9 mouse cellular contexts compared by ENCODE assay signal in genomic region chr13:54073066-54073465, GRCm38 (mm10). TPM values are rescaled to one million over a fixed set of nuclear protein-coding genes. Genes with fewer than 3 reads are reported as not detected.
DNase-seq lines count a peak whose midpoint lies in the region; ATAC-seq and TF ChIP-seq lines count a peak whose summit lies in the region.
"Had no signal": no experiment of that assay in that cellular context is flagged by ENCODE, and none has a peak within 500 bp of the region (broad histone marks: within the 10 kb centered on the region; RNA-seq: fewer than 3 reads in every experiment).

No protein-coding gene starts in this region.

- H3K36me3 ChIP-seq in kidney, embryonic 16.5 days (ENCODE audit: insufficient read depth, low read length): peaks cover 3% of the 10 kb centered on the region; the same call in 1 of the 2 replicates
- H3K36me3 ChIP-seq in midbrain, embryonic 12.5 days: no peaks in the 10 kb centered on the region
- H3K36me3 ChIP-seq in thymus, adult 2 months (ENCODE audit: control insufficient read depth, insufficient read depth, low read length): no peaks in the 10 kb centered on the region

- WGBS in kidney, embryonic 16.5 days: 14% methylated on average over 1 of the region's 1 CpGs
- 70% methylated on average over 1 of the region's 1 CpGs for WGBS in midbrain, embryonic 12.5 days
- WGBS in thymus, adult 2 months: 0% methylated on average over 1 of the region's 1 CpGs

- peak overlapping the region; percentile 70 for H3K4me2 ChIP-seq in kidney, embryonic 16.5 days (replicated peaks; ENCODE audit: low read depth, low read length)
- peak overlapping the region; percentile 57 for H3K4me2 ChIP-seq in midbrain, embryonic 12.5 days (replicated peaks)

- ATAC-seq in kidney, embryonic 16.5 days (ENCODE audit: low FRiP score, low TSS enrichment): no peak
- ATAC-seq in midbrain, embryonic 12.5 days (ENCODE audit: low FRiP score, low read depth): no peak

- H3K4me3 ChIP-seq in kidney, embryonic 16.5 days (ENCODE audit: low read length): peak overlapping the region; percentile 83
- H3K4me3 ChIP-seq in midbrain, embryonic 12.5 days: peak overlapping the region; percentile 75
- no peak overlapping the region for H3K4me3 ChIP-seq in thymus, adult 2 months (ENCODE audit: control insufficient read depth, insufficient read depth, low read length)

- no peaks in the 10 kb centered on the region for H3K9me3 ChIP-seq in kidney, embryonic 16.5 days (ENCODE audit: low read length)
- H3K9me3 ChIP-seq in midbrain, embryonic 12.5 days: no peaks in the 10 kb centered on the region

- H3K27ac ChIP-seq in kidney, embryonic 16.5 days (ENCODE audit: low read length): peak overlapping the region; percentile 84
- no peak overlapping the region for H3K27ac ChIP-seq in midbrain, embryonic 12.5 days (replicated peaks)
- no peak overlapping the region for H3K27ac ChIP-seq in thymus, adult 2 months (ENCODE audit: control insufficient read depth, insufficient read depth, low read length)

- no peak for TF ChIP-seq POLR2A in thymus, adult 2 months (IDR thresholded peaks at IDR 0.05; ENCODE audit: control insufficient read depth, extremely low read depth, insufficient read depth, low read length, poor library complexity)

- H3K9ac ChIP-seq in kidney, embryonic 16.5 days (replicated peaks; ENCODE audit: low read length): peak overlapping the region; percentile 91; the same call in 1 of the 2 replicates
- H3K9ac ChIP-seq in midbrain, embryonic 12.5 days (replicated peaks): peak overlapping the region; percentile 72; the same call in 1 of the 2 replicates

- no peaks in the 10 kb centered on the region; the same call in 1 of the 2 replicates for H3K27me3 ChIP-seq in kidney, embryonic 16.5 days (ENCODE audit: insufficient read depth, low read length)
- H3K27me3 ChIP-seq in midbrain, embryonic 12.5 days: peaks cover 6% of the 10 kb centered on the region; the same call in 1 of the 2 replicates
- no peaks in the 10 kb centered on the region for H3K27me3 ChIP-seq in thymus, adult 2 months (ENCODE audit: control insufficient read depth, insufficient read depth, low read length)

- TF ChIP-seq CTCF in thymus, adult 2 months (IDR thresholded peaks at IDR 0.05; ENCODE audit: borderline replicate concordance, control insufficient read depth, extremely low read depth, insufficient read depth, low read length, poor library complexity): no peak

- peaks cover 17% of the 10 kb centered on the region; the same call in 1 of the 2 replicates for H3K4me1 ChIP-seq in kidney, embryonic 16.5 days (ENCODE audit: insufficient read depth, low read length)
- peaks cover 21% of the 10 kb centered on the region for H3K4me1 ChIP-seq in midbrain, embryonic 12.5 days
- H3K4me1 ChIP-seq in thymus, adult 2 months (replicated peaks; ENCODE audit: control insufficient read depth, insufficient read depth, low read length): peaks cover 7% of the 10 kb centered on the region; the same call in 1 of the 2 replicates

- DNase-seq in kidney, adult 9 months: peak; percentile 37
- DNase-seq in kidney, postnatal 25 days: no peak
- DNase-seq in heart, adult 8-10 months (ENCODE audit: low spot score): peak; percentile 60
- DNase-seq in thymus, adult 2 months: no peak
- no peak for DNase-seq in cerebellum, adult 18-20 months
- DNase-seq in gastrocnemius, postnatal 10 days: no peak

RNA-seq across cellular contexts. Expression of gene Sfxn1, which starts 1.4 kb away (rescaled TPM):
- total RNA-seq in heart, adult 8-10 months (2022): 1 to 10 TPM; 6.5 to 9.9 (median 8.4) TPM
- 103 TPM in 2 replicates for polyA plus RNA-seq in kidney, embryonic 16.5 days (2015; fragmentation: Nextera tagmentation; extraction: Ambion mirVana)
- 73.8 and 75.1 TPM in 2 replicates for polyA plus RNA-seq in midbrain, embryonic 12.5 days (2016; fragmentation: Nextera tagmentation; extraction: Ambion mirVana)
- 16.2 and 19.0 TPM in 2 replicates for polyA plus RNA-seq in thymus, adult 2 months (2012; rRNA removed)
- 1 to 10 TPM; 7.0 to 8.4 TPM for total RNA-seq in gastrocnemius, postnatal 10 days (2021)

RNA-seq across cellular contexts. Expression of gene Drd1, which starts 17.6 kb away (rescaled TPM):
- total RNA-seq in heart, adult 8-10 months (2022): under 1 TPM; 0.17 to 0.53 (median 0.25) TPM
- polyA plus RNA-seq in kidney, embryonic 16.5 days (2015; fragmentation: Nextera tagmentation; extraction: Ambion mirVana): 0.39 and 0.50 TPM in 2 replicates
- polyA plus RNA-seq in midbrain, embryonic 12.5 days (2016; fragmentation: Nextera tagmentation; extraction: Ambion mirVana): 0.75 and 0.88 TPM in 2 replicates
- 0.04 TPM in 1 of 2 replicates, not detected in the other for polyA plus RNA-seq in thymus, adult 2 months (2012; rRNA removed)
- under 1 TPM; 0.23 to 0.33 TPM for total RNA-seq in gastrocnemius, postnatal 10 days (2021)
- total RNA-seq: neutrophil, adult 5-6 weeks had no signal

Comparison
In these comparisons a context has a peak if more than half of its experiments do, and no peak if none do; other contexts are left out.
1. DNase-seq: peak in kidney, adult 9 months (single experiment) and heart, adult 8-10 months (single experiment); none in kidney, postnatal 25 days (0 of 2), thymus, adult 2 months (single experiment), cerebellum, adult 18-20 months (0 of 2) and gastrocnemius, postnatal 10 days (single experiment).